Mouse (Mus musculus) embryonic facial prominence, embryonic 11.5 days (tissue): Measurements from ENCODE around the gene Gm20388. TPM values are rescaled to one million over a fixed set of nuclear protein-coding genes. Genes with fewer than 3 reads are reported as not detected.

Experiments used
- ATAC-seq: fragments of 200-750 bp; cut with Nextera tagmentation; replicated peaks from 2 replicates; pipeline ENCODE4 v1.8.0; 2017; ENCODE audit warnings: low read depth; ENCODE audit not compliant: insufficient number of reproducible peaks, low FRiP score, low TSS enrichment
- DNase-seq: peaks from one replicate; pipeline ENCODE4 v3.0.0-alpha.2; 2015; ENCODE audit warnings: low spot score
- H3K27ac ChIP-seq: fragments of 300-500 bp; sonication (generic); replicated peaks from 2 replicates; pipeline ENCODE4 v1.5.1; 2014; ENCODE audit warnings: mild to moderate bottlenecking, low read depth, low read length, control low read depth
- H3K27me3 ChIP-seq: fragments of 300-500 bp; sonication (generic); 2 replicates; pipeline ENCODE4 v1.6.1; 2014; ENCODE audit warnings: mild to moderate bottlenecking, low read length, moderate library complexity, mixed read lengths; ENCODE audit not compliant: control insufficient read depth, insufficient read depth
- H3K36me3 ChIP-seq: fragments of 300-500 bp; sonication (generic); replicated peaks from 2 replicates; pipeline ENCODE4 v1.6.1; 2014; ENCODE audit warnings: low read depth, mild to moderate bottlenecking, low read length, moderate library complexity, mixed read lengths; ENCODE audit not compliant: control insufficient read depth, insufficient read depth
- H3K4me1 ChIP-seq: fragments of 300-500 bp; sonication (generic); 2 replicates; pipeline ENCODE4 v1.6.1; 2014; ENCODE audit warnings: low read length, mixed read lengths; ENCODE audit not compliant: control insufficient read depth, insufficient read depth
- H3K4me2 ChIP-seq: fragments of 300-500 bp; sonication (generic); 2 replicates; pipeline ENCODE4 v1.6.1; 2014; ENCODE audit warnings: low read depth, mild to moderate bottlenecking, control low read depth, low read length, moderate library complexity
- H3K4me3 ChIP-seq: fragments of 300-500 bp; sonication (generic); 2 replicates; pipeline ENCODE4 v1.5.1; 2014; ENCODE audit warnings: low read depth, low read length, control low read depth
- H3K9ac ChIP-seq: fragments of 300-500 bp; sonication (generic); replicated peaks from 2 replicates; pipeline ENCODE4 v1.6.1; 2014; ENCODE audit warnings: mild to moderate bottlenecking, control low read depth, low read length
- H3K9me3 ChIP-seq: fragments of 300-500 bp; sonication (generic); replicated peaks from 2 replicates; pipeline ENCODE4 v1.6.1; 2016; ENCODE audit warnings: mild to moderate bottlenecking, low read length, inconsistent platforms, mixed read lengths; ENCODE audit not compliant: control insufficient read depth
- WGBS: fragments of 180-500 bp; shearing (Covaris S2); extraction: QIAGEN DNeasy Blood & Tissue Kit; methylation state at CpG from one replicate; pipeline ENCODE4 v1.1.7; 2014; 5-methylcytosine and 5-hydroxymethylcytosine counted together
- polyA plus RNA-seq: library from polyadenylated mRNA; unstranded; fragments of >200 nt; fragmentation: Nextera tagmentation; extraction: Ambion mirVana; gene quantifications from 2 replicates; pipeline ENCODE4 v1.2.1, GENCODE M21; 2014

Gm20388 gene
- polyA plus RNA-seq, 1 experiment from 2014 or later = 3.1 TPM

DNA sequence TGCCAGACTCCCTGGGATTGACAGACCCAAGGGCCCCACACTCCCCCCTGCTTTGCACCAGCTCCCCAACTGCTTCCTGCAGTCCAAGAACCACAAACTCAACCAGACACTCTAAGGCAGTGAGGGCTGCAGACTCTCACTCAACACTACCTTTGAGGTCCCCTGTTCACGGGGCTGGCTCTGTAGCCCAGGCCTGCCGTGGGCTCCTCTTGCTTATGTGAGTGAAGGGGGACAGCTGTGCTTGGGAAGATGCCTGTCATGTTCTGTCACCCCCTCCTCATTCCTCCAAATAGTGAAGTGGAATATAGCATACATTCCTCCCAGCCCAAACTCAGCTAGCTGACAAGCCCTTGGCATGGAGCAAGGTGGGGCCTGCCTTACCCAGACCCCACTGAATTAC lies 3971.8 kb downstream of the Gm20388 start:
- Histone ChIP-seq H3K36me3 (no peaks in the 10 kb centered on the region), H3K4me3 (no peak overlapping the region), H3K27ac (no peak overlapping the region), H3K27me3 (no peaks in the 10 kb centered on the region), H3K9ac (no peak overlapping the region), H3K4me2 (no peak overlapping the region), H3K9me3 (no peaks in the 10 kb centered on the region), H3K4me1 (peaks cover 3% of the 10 kb centered on the region; the same call in 1 of the 2 replicates)
- no peak for ATAC-seq
- DNase-seq = no peak
- WGBS = 63% methylated on average over 2 of the region's 2 CpGs

DNA sequence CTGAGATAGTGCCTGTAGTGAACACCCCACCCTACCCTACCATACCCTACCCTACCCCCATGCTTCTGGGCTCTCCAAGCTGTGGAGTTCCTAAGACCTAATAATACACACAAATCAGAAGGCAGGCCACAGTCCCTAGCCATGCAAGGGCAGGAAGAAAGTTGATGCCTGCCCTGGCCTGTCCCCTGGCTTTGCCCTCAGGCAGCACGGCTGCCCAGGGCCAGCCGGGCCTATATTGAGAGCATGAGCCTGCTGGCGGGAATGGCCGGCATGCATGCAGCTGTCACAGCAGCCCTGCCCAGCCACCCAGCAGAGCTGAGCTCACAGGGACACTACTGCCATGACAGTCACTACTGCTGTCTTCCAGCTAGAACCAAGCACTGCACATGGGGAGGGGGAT lies 3972.5 kb downstream of the Gm20388 start:
- peaks cover 3% of the 10 kb centered on the region; the same call in 1 of the 2 replicates for H3K4me1 ChIP-seq
- WGBS = 68% methylated on average over 4 of the region's 4 CpGs
- H3K27ac ChIP-seq = no peak overlapping the region

GRCm38 (mm10) chr8:123884721-123885565 lies 3974.3 kb downstream of the Gm20388 start:
- H3K4me1 ChIP-seq = peaks cover 3% of the 10 kb centered on the region; the same call in 1 of the 2 replicates
- WGBS = 5% methylated on average over 13 of the region's 14 CpGs
- H3K4me2 ChIP-seq = peak overlapping the region; percentile 10; the same call in 1 of the 2 replicates
- DNase-seq (peak; percentile 21), ATAC-seq (peak; percentile 82)
- H3K9me3 ChIP-seq = no peaks in the 10 kb centered on the region
- H3K36me3 ChIP-seq = no peaks in the 10 kb centered on the region
- peak overlapping the region; percentile 18 for H3K9ac ChIP-seq
- no peaks in the 10 kb centered on the region for H3K27me3 ChIP-seq
- no peak overlapping the region for H3K4me3 ChIP-seq
- no peak overlapping the region for H3K27ac ChIP-seq

More for the DNA sequence above, 3972.5 kb downstream of the Gm20388 start:
- DNase-seq = no peak
- Histone ChIP-seq H3K9me3 (no peaks in the 10 kb centered on the region), H3K9ac (no peak overlapping the region), H3K27me3 (no peaks in the 10 kb centered on the region), H3K4me3 (no peak overlapping the region), H3K36me3 (no peaks in the 10 kb centered on the region), H3K4me2 (no peak overlapping the region)
- no peak for ATAC-seq

DNA sequence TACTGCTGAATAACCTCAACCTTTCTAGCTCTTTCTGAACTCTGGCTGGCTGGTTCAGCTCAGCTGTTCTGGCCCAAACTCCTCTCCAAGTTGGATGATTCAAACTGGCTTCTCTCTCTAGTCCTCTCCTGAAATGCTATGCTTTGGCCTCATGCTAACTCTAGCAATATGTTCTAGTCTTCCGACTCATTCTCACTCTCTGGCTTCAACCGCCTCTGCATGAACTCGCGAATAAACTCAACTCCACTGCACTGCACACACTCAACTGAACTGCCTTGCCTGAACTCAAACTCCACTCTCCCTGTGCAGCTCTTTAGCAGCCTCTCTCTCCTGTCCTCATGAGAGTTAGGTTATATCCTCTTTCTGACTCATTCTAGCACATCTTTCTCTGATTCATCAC lies 3976.5 kb downstream of the Gm20388 start:
- peaks cover 11% of the 10 kb centered on the region for H3K27me3 ChIP-seq
- WGBS = 90% methylated on average over 4 of the region's 4 CpGs
- no peak overlapping the region for H3K9ac ChIP-seq

GRCm38 (mm10) chr8:123887956-123888355 lies 3977.3 kb downstream of the Gm20388 start:
- Histone ChIP-seq H3K9me3 (no peaks in the 10 kb centered on the region), H3K27ac (no peak overlapping the region), H3K4me3 (no peak overlapping the region), H3K9ac (no peak overlapping the region), H3K4me2 (no peak overlapping the region), H3K27me3 (peaks cover 19% of the 10 kb centered on the region), H3K36me3 (no peaks in the 10 kb centered on the region), H3K4me1 (peaks cover 7% of the 10 kb centered on the region)
- ATAC-seq (no peak), DNase-seq (peak; percentile 36)
- WGBS = 83% methylated on average over 2 of the region's 2 CpGs

More for the DNA sequence above, 3976.5 kb downstream of the Gm20388 start:
- Histone ChIP-seq H3K36me3 (no peaks in the 10 kb centered on the region), H3K9me3 (no peaks in the 10 kb centered on the region), H3K27ac (no peak overlapping the region), H3K4me1 (peaks cover 3% of the 10 kb centered on the region; the same call in 1 of the 2 replicates), H3K4me3 (no peak overlapping the region), H3K4me2 (no peak overlapping the region)
- DNase-seq = no peak
- ATAC-seq = no peak

- Histone ChIP-seq H3K9ac (no peak overlapping the region), H3K27ac (no peak overlapping the region), H3K36me3 (no peaks in the 10 kb centered on the region), H3K27me3 (peaks cover 36% of the 10 kb centered on the region), H3K4me3 (no peak overlapping the region), H3K4me2 (no peak overlapping the region), H3K4me1 (peaks cover 5% of the 10 kb centered on the region; the same call in 1 of the 2 replicates), H3K9me3 (no peaks in the 10 kb centered on the region)
- DNase-seq = no peak
- WGBS = 79% methylated on average over 4 of the region's 4 CpGs
- no peak for ATAC-seq
Measured at GRCm38 (mm10) chr8:123889797-123890196, 3979.2 kb downstream of the Gm20388 start.

GRCm38 (mm10) chr8:123891271-123891670 lies 3980.6 kb downstream of the Gm20388 start:
- DNase-seq = peak; percentile 85
- Histone ChIP-seq H3K9me3 (no peaks in the 10 kb centered on the region), H3K36me3 (no peaks in the 10 kb centered on the region), H3K4me3 (no peak overlapping the region; the same call in 1 of the 2 replicates), H3K4me1 (peaks cover 5% of the 10 kb centered on the region; the same call in 1 of the 2 replicates), H3K27me3 (peaks cover 46% of the 10 kb centered on the region), H3K4me2 (no peak overlapping the region), H3K27ac (no peak overlapping the region), H3K9ac (no peak overlapping the region)
- under 1% methylated on average over 11 of the region's 11 CpGs for WGBS
- no peak for ATAC-seq
